Mouse (Mus musculus): Measurements from ENCODE around the gene Oit1. TPM values are rescaled to one million over a fixed set of nuclear protein-coding genes. Genes with fewer than 3 reads are reported as not detected.
A peak's percentile ranks its signal among the peaks of the same experiment; 100 is the strongest.

Gene Oit1
- polyA plus RNA-seq (2011; ENCODE audit: insufficient read depth, insufficient read length, low read depth, missing spikeins) = not detected in 2 replicates

GRCm38 (mm10) chr14:8378685-8379313, at the start of gene Oit1:
Oit1 (minus strand) TSS chr14:8378754.
- Histone ChIP-seq H3K4me1 (ENCODE audit: control insufficient read depth, insufficient read depth, low read length) (peaks cover 1% of the 10 kb centered on the region), H3K36me3 (ENCODE audit: control insufficient read depth, insufficient read depth, low read length, poor library complexity, severe bottlenecking) (no peaks in the 10 kb centered on the region), H3K27ac (ENCODE audit: insufficient read depth, low read length) (no peak within 1 kb of the TSS), H3K9ac (ENCODE audit: low read depth, poor library complexity, severe bottlenecking) (no peak within 1 kb of the TSS), H3K9me3 (replicated peaks; ENCODE audit: control insufficient read depth, insufficient read depth, low read length, poor library complexity, severe bottlenecking) (peaks cover 4% of the 10 kb centered on the region; the same call in 1 of the 2 replicates), H3K4me3 (ENCODE audit: low read depth, low read length) (no peak within 1 kb of the TSS), H3K27me3 (ENCODE audit: control insufficient read depth, insufficient read depth, low read length, poor library complexity, severe bottlenecking) (no peaks in the 10 kb centered on the region)
- TF ChIP-seq CTCF (IDR thresholded peaks at IDR 0.05; ENCODE audit: low read depth, low read length) (no peak), POLR2A (IDR thresholded peaks at IDR 0.05; ENCODE audit: insufficient read depth, low read length) (no peak), EP300 (IDR thresholded peaks at IDR 0.05; ENCODE audit: insufficient read depth, low read depth, low read length) (no peak)

DNA sequence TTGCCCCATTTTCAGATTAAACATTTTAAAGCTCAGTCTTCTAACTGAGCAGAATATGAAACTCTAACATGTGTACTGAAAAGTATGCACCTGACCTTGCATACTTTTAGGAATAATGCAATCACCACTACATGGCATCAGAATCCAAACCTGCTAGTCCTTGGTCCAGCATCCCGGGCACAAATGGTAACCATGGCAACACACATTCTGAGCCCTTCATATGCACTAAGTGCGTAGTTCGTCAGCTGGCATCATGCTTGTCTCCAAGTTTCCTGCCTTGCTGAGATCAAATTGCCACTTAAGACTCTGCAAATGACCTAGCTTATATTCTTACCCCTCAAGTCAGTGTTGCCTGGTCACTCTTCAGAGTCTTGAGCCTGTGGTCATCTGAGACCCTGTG, 44.3 kb upstream of the Oit1 start:
- Histone ChIP-seq H3K4me1 (ENCODE audit: control insufficient read depth, insufficient read depth, low read length) (no peaks in the 10 kb centered on the region), H3K9ac (ENCODE audit: low read depth, poor library complexity, severe bottlenecking) (no peak overlapping the region), H3K4me3 (ENCODE audit: low read depth, low read length) (no peak overlapping the region), H3K27ac (ENCODE audit: insufficient read depth, low read length) (no peak overlapping the region), H3K9me3 (replicated peaks; ENCODE audit: control insufficient read depth, insufficient read depth, low read length, poor library complexity, severe bottlenecking) (no peaks in the 10 kb centered on the region), H3K36me3 (ENCODE audit: control insufficient read depth, insufficient read depth, low read length, poor library complexity, severe bottlenecking) (no peaks in the 10 kb centered on the region), H3K27me3 (ENCODE audit: control insufficient read depth, insufficient read depth, low read length, poor library complexity, severe bottlenecking) (no peaks in the 10 kb centered on the region)
- TF ChIP-seq CTCF (IDR thresholded peaks at IDR 0.05; ENCODE audit: low read depth, low read length) = no peak

DNA sequence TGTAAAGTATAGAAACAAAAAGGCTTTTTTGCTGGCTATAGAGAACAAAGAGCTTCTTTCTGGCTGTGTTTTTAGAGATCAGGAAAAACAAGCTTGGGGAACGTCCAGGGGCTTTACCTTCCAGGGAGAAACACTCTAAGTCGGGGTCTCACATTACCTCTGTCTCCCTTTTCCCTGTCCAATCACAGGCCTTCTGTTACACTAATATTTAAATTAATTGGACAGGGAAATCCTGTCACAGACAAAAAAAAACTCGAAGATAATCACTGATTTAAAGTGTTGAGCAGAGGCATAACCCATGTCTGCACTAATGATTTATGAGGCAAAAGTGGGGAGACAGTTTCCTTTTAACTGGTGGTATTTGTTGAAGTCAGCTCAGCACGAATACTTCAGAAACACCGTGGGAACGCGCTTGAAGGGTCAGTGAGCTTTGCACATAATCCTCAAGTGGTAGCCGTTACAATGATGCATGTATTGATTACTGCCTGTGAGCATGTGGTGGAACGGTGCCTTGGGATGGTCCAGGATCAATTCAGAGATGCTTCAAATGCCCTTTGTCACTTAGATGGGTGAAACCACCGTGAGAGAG, 42.7 kb upstream of the Oit1 start:
- TF ChIP-seq POLR2A (IDR thresholded peaks at IDR 0.05; ENCODE audit: insufficient read depth, low read length) = no peak
- TF ChIP-seq CTCF (IDR thresholded peaks at IDR 0.05; ENCODE audit: low read depth, low read length) = no peak
- TF ChIP-seq EP300 (IDR thresholded peaks at IDR 0.05; ENCODE audit: insufficient read depth, low read depth, low read length) = no peak
- Histone ChIP-seq H3K4me1 (ENCODE audit: control insufficient read depth, insufficient read depth, low read length) (no peaks in the 10 kb centered on the region), H3K9ac (ENCODE audit: low read depth, poor library complexity, severe bottlenecking) (no peak overlapping the region), H3K9me3 (replicated peaks; ENCODE audit: control insufficient read depth, insufficient read depth, low read length, poor library complexity, severe bottlenecking) (no peaks in the 10 kb centered on the region), H3K27ac (ENCODE audit: insufficient read depth, low read length) (no peak overlapping the region), H3K4me3 (ENCODE audit: low read depth, low read length) (no peak overlapping the region), H3K36me3 (ENCODE audit: control insufficient read depth, insufficient read depth, low read length, poor library complexity, severe bottlenecking) (no peaks in the 10 kb centered on the region), H3K27me3 (ENCODE audit: control insufficient read depth, insufficient read depth, low read length, poor library complexity, severe bottlenecking) (no peaks in the 10 kb centered on the region)

DNA sequence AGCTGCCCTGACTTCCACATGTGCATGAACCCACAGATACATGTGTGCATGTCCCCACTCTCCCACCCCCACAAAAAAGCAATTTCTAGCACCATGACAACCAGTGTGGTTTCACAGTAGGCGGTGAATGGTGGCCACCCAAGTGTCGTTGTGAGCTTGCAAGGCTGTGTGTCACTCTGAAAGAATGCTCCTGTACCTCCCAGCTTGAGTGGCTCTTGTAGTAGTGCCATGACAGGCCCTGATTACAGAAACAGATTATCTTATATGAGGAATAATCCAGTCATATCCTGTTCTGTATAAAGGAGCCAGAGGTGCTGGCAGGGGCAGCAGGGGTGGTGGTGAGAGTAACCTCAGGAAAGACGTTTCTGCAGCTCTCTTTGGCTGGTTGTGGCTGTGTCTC, 40.1 kb upstream of the Oit1 start:
- TF ChIP-seq CTCF (IDR thresholded peaks at IDR 0.05; ENCODE audit: low read depth, low read length) (no peak), POLR2A (IDR thresholded peaks at IDR 0.05; ENCODE audit: insufficient read depth, low read length) (no peak), EP300 (IDR thresholded peaks at IDR 0.05; ENCODE audit: insufficient read depth, low read depth, low read length) (no peak)
- Histone ChIP-seq H3K4me1 (ENCODE audit: control insufficient read depth, insufficient read depth, low read length) (no peaks in the 10 kb centered on the region), H3K27ac (ENCODE audit: insufficient read depth, low read length) (no peak overlapping the region), H3K9ac (ENCODE audit: low read depth, poor library complexity, severe bottlenecking) (no peak overlapping the region), H3K27me3 (ENCODE audit: control insufficient read depth, insufficient read depth, low read length, poor library complexity, severe bottlenecking) (no peaks in the 10 kb centered on the region), H3K9me3 (replicated peaks; ENCODE audit: control insufficient read depth, insufficient read depth, low read length, poor library complexity, severe bottlenecking) (no peaks in the 10 kb centered on the region), H3K36me3 (ENCODE audit: control insufficient read depth, insufficient read depth, low read length, poor library complexity, severe bottlenecking) (no peaks in the 10 kb centered on the region), H3K4me3 (ENCODE audit: low read depth, low read length) (no peak overlapping the region)

GRCm38 (mm10) chr14:8405946-8406345, 27.4 kb upstream of the Oit1 start:
- H3K9me3 ChIP-seq (replicated peaks; ENCODE audit: control insufficient read depth, insufficient read depth, low read length, poor library complexity, severe bottlenecking) = no peaks in the 10 kb centered on the region
- H3K4me3 ChIP-seq (ENCODE audit: low read depth, low read length) = no peak overlapping the region
- peaks cover 4% of the 10 kb centered on the region for H3K4me1 ChIP-seq (ENCODE audit: control insufficient read depth, insufficient read depth, low read length)
- H3K36me3 ChIP-seq (ENCODE audit: control insufficient read depth, insufficient read depth, low read length, poor library complexity, severe bottlenecking) = no peaks in the 10 kb centered on the region
- no peaks in the 10 kb centered on the region for H3K27me3 ChIP-seq (ENCODE audit: control insufficient read depth, insufficient read depth, low read length, poor library complexity, severe bottlenecking)
- TF ChIP-seq CTCF (IDR thresholded peaks at IDR 0.05; ENCODE audit: low read depth, low read length) (no peak), EP300 (IDR thresholded peaks at IDR 0.05; ENCODE audit: insufficient read depth, low read depth, low read length) (0 out of 2 replicates have a peak, but pooled peaks have one; percentile 21), POLR2A (IDR thresholded peaks at IDR 0.05; ENCODE audit: insufficient read depth, low read length) (no peak)
- no peak overlapping the region for H3K27ac ChIP-seq (ENCODE audit: insufficient read depth, low read length)
- no peak overlapping the region for H3K9ac ChIP-seq (ENCODE audit: low read depth, poor library complexity, severe bottlenecking)

DNA sequence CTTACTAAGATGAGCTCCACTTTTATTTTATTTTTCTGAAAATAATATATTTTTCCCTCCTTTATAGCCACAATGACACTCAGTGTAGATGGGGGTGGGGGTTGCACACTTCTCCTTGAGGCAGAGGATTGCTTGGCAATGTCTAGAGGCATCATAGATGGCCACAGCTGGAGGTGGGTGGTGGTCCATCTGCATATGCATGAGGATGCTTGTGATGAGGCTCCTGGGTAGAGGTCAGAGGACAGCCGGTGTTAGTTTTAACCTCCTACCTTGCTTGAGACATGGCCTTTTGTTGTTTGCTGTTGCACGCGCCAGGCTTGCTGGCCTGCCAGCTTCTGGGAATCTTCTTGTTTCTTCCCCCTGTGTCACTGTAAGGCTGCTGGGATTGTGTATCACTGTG, 24.8 kb upstream of the Oit1 start:
- Histone ChIP-seq H3K27ac (ENCODE audit: insufficient read depth, low read length) (peak overlapping the region; percentile 20; the same call in 1 of the 2 replicates), H3K4me3 (ENCODE audit: low read depth, low read length) (no peak overlapping the region), H3K9me3 (replicated peaks; ENCODE audit: control insufficient read depth, insufficient read depth, low read length, poor library complexity, severe bottlenecking) (no peaks in the 10 kb centered on the region), H3K4me1 (ENCODE audit: control insufficient read depth, insufficient read depth, low read length) (peaks cover 4% of the 10 kb centered on the region), H3K27me3 (ENCODE audit: control insufficient read depth, insufficient read depth, low read length, poor library complexity, severe bottlenecking) (no peaks in the 10 kb centered on the region), H3K9ac (ENCODE audit: low read depth, poor library complexity, severe bottlenecking) (no peak overlapping the region), H3K36me3 (ENCODE audit: control insufficient read depth, insufficient read depth, low read length, poor library complexity, severe bottlenecking) (no peaks in the 10 kb centered on the region)
- TF ChIP-seq CTCF (IDR thresholded peaks at IDR 0.05; ENCODE audit: low read depth, low read length) (no peak), EP300 (IDR thresholded peaks at IDR 0.05; ENCODE audit: insufficient read depth, low read depth, low read length) (peak; percentile 100), POLR2A (IDR thresholded peaks at IDR 0.05; ENCODE audit: insufficient read depth, low read length) (no peak)
